Mouse (Mus musculus): ENCODE results near the gene Ptprg.

DNA sequence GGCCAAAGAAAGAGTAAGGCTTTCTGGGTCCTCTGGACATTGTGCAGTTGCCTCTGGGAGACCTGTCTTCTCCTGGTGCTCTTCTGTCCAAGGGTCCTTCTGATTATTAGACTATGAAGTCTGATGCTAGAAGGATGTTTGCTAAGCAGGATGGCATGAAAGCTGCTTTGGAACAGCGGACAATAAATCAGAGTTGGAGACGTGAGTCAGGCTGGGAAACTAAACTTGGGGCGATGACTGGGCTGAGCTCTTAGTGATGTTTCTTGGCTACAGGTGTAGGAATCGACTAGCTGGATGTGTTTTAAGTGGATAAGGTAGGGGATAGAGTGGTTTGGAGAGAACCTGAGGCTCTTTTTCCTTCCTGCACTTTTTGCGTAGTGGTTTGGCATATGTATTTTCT is 59.1 kb downstream of the Ptprg start:
- no peak for TF ChIP-seq POLR2A (IDR thresholded peaks at IDR 0.05; ENCODE audit: low read depth, low read length)
- TF ChIP-seq CTCF (IDR thresholded peaks at IDR 0.05; ENCODE audit: extremely low read depth, insufficient read length, insufficient replicate concordance, low read depth, low read length) = no peak

Measured in small intestine, adult 2 months (tissue).